Mouse (Mus musculus) midbrain, embryonic 16.5 days (tissue): Measurements from ENCODE around the gene Maff. TPM values are rescaled to one million over a fixed set of nuclear protein-coding genes. Genes with fewer than 3 reads are reported as not detected.
A peak's percentile ranks its signal among the peaks of the same experiment; 100 is the strongest.

Source experiments
- ATAC-seq: fragments of 200-750 bp; cut with Nextera tagmentation; 2 replicates; pipeline ENCODE4 v1.8.0; 2017; ENCODE audit warnings: moderate TSS enrichment
- H3K27ac ChIP-seq: fragments of 300-500 bp; sonication (generic); 2 replicates; pipeline ENCODE4 v1.5.1; 2014; ENCODE audit warnings: mild to moderate bottlenecking, low read length, mixed read lengths
- H3K27me3 ChIP-seq: fragments of 300-500 bp; sonication (generic); 2 replicates; pipeline ENCODE4 v1.6.1; 2014; ENCODE audit warnings: low read depth, low read length, mixed read lengths; ENCODE audit not compliant: control insufficient read depth, insufficient read depth
- H3K36me3 ChIP-seq: fragments of 300-500 bp; sonication (generic); 2 replicates; pipeline ENCODE4 v1.6.1; 2014; ENCODE audit warnings: mild to moderate bottlenecking, low read length, moderate library complexity, mixed read lengths; ENCODE audit not compliant: control insufficient read depth, insufficient read depth
- H3K4me1 ChIP-seq: fragments of 300-500 bp; sonication (generic); 2 replicates; pipeline ENCODE4 v1.6.1; 2014; ENCODE audit warnings: mild to moderate bottlenecking, low read length, mixed read lengths; ENCODE audit not compliant: control insufficient read depth, insufficient read depth
- H3K4me2 ChIP-seq: fragments of 300-500 bp; sonication (generic); 2 replicates; pipeline ENCODE4 v1.6.1; 2014; ENCODE audit warnings: mild to moderate bottlenecking, low read length, mixed read lengths
- H3K4me3 ChIP-seq: fragments of 300-500 bp; sonication (generic); 2 replicates; pipeline ENCODE4 v1.5.1; 2014; ENCODE audit warnings: low read depth, mild to moderate bottlenecking, low read length, moderate library complexity, mixed read lengths
- H3K9ac ChIP-seq: fragments of 300-500 bp; sonication (generic); 2 replicates; pipeline ENCODE4 v1.6.1; 2014; ENCODE audit warnings: low read depth, low read length, mixed read lengths
- H3K9me3 ChIP-seq: fragments of 300-500 bp; sonication (generic); replicated peaks from 2 replicates; pipeline ENCODE4 v1.6.1; 2014; ENCODE audit warnings: mild to moderate bottlenecking, low read length, mixed read lengths; ENCODE audit not compliant: control insufficient read depth, poor library complexity, severe bottlenecking
- WGBS: fragments of 180-500 bp; shearing (Covaris S2); extraction: QIAGEN DNeasy Blood & Tissue Kit; methylation state at CpG from one replicate; pipeline ENCODE4 v1.1.7; 2014; 5-methylcytosine and 5-hydroxymethylcytosine counted together
- polyA plus RNA-seq: library from polyadenylated mRNA; unstranded; fragments of >200 nt; fragmentation: Nextera tagmentation; extraction: Ambion mirVana; gene quantifications from 2 replicates; pipeline ENCODE4 v1.2.1, GENCODE M21; 2015

The Maff gene
- polyA plus RNA-seq, 1 experiment from 2014 or later, result 0.85 TPM

GRCm38 (mm10) chr15:79378608-79379007 lies 32.2 kb downstream of the Maff start:
- Histone ChIP-seq H3K9ac (no peak overlapping the region), H3K4me2 (no peak overlapping the region), H3K4me3 (no peak overlapping the region), H3K9me3 (no peaks in the 10 kb centered on the region), H3K27me3 (no peaks in the 10 kb centered on the region), H3K27ac (no peak overlapping the region), H3K4me1 (no peaks in the 10 kb centered on the region; the same call in 1 of the 2 replicates), H3K36me3 (peaks cover 17% of the 10 kb centered on the region)
- no peak for ATAC-seq
- WGBS, result 91% methylated on average over 10 of the region's 10 CpGs

DNA sequence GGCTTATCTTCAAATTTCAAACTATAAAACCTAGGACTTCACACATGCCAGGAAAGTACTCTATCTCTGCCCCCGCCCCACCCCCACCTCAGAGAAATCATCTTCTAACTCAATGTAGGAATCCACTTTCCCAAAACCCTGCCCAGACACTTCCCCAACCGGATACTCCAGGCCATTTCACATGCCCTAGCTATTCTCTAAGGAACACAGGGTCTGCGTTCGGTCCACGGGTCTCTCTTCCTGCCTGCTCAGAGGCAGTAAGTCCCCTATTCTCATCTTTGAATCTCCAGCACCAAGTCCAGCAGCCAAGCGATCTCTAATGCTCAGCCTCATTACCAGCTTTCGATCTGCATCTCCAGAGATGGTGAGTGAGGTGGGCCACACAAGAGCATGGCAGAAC lies 33.2 kb downstream of the Maff start:
- Histone ChIP-seq H3K4me2 (no peak overlapping the region), H3K9me3 (no peaks in the 10 kb centered on the region), H3K4me3 (no peak overlapping the region), H3K27me3 (no peaks in the 10 kb centered on the region), H3K9ac (no peak overlapping the region), H3K36me3 (peaks cover 17% of the 10 kb centered on the region), H3K27ac (no peak overlapping the region), H3K4me1 (no peaks in the 10 kb centered on the region; the same call in 1 of the 2 replicates)
- ATAC-seq, result no peak
- 89% methylated on average over 7 of the region's 7 CpGs for WGBS

DNA sequence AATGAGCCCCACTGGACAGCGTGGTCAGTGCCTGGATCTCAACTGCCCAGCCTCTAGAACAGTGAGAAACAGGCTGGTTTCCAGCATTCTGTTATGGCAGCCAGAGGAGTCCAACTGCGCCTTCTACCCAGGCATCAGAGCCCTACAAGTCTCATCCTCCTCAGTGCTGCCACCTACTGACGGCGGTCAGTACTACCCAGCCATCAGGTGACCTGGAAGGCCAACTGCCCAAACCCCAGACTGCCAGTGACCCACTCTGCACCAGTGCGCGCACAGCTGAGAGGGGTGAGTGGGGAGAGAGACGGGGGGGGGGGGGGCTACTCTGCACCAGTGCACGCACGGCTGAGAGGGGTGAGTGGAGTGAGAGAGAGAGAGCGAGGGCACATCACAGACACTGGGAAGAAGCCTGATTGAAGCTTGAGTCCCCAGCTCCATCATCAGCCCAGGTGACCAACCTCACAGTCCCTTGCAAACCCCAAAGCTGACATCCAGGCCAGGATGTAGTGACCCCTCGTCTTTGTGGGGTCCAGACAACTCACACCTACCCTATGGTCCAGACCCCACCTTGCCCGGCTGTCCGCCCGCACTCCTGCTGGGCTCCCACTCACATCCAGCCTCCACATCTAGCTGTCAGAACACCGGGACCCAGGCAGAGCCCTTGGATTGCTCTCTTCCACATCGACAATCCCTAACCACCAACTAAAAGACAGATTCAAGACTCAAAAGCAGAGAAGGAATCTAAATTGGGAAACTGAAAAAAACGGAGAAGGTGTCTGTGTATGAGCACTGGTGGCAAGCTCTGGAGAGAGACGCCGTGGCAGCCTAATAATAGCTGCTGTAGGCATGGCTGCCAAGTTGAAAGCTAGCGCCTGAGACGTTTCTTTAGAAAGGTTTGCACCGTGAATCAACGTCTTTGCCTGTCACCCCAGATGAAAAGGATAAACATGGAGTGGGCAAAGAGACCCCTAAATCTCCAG lies 34.3 kb downstream of the Maff start:
- no peak overlapping the region for H3K4me2 ChIP-seq
- H3K4me3 ChIP-seq, result no peak overlapping the region
- H3K9me3 ChIP-seq, result no peaks in the 10 kb centered on the region
- H3K27ac ChIP-seq, result peak overlapping the region; percentile 38; the same call in 1 of the 2 replicates
- WGBS, result 44% methylated on average over 23 of the region's 23 CpGs
- H3K36me3 ChIP-seq, result peaks cover 17% of the 10 kb centered on the region
- H3K4me1 ChIP-seq, result no peaks in the 10 kb centered on the region; the same call in 1 of the 2 replicates
- no peak for ATAC-seq
- H3K9ac ChIP-seq, result no peak overlapping the region
- H3K27me3 ChIP-seq, result no peaks in the 10 kb centered on the region

GRCm38 (mm10) chr15:79381644-79382043 lies 35.2 kb downstream of the Maff start:
- H3K4me2 ChIP-seq, result no peak overlapping the region
- H3K4me1 ChIP-seq, result no peaks in the 10 kb centered on the region; the same call in 1 of the 2 replicates
- no peak overlapping the region for H3K4me3 ChIP-seq
- no peaks in the 10 kb centered on the region for H3K9me3 ChIP-seq
- no peak for ATAC-seq
- H3K9ac ChIP-seq, result no peak overlapping the region
- no peak overlapping the region for H3K27ac ChIP-seq
- H3K27me3 ChIP-seq, result no peaks in the 10 kb centered on the region
- H3K36me3 ChIP-seq, result peaks cover 10% of the 10 kb centered on the region
- WGBS, result 87% methylated on average over 9 of the region's 9 CpGs

DNA sequence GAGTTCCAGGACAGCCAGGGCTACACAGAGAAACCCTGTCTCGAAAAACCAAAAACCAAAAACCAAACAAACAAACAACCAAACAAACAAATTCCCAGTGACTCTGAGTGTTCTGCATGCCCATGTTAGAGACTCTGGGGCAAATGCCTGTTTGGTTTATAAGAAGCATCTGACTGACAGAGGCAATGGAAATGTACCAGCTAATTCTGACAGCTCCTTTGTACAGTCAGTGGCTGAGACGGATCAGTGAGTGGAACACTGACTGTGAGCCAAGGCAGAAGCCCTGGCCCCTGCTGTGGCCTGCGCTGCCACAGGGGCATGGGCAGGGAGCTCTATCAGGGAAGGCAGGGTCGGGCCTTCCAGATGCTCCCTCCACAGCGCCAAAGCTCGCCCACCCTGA lies 40.7 kb downstream of the Maff start:
- no peak overlapping the region for H3K4me2 ChIP-seq
- no peaks in the 10 kb centered on the region for H3K27me3 ChIP-seq
- no peak for ATAC-seq
- H3K4me1 ChIP-seq, result peaks cover 5% of the 10 kb centered on the region; the same call in 1 of the 2 replicates
- H3K4me3 ChIP-seq, result no peak overlapping the region
- 65% methylated on average over 6 of the region's 6 CpGs for WGBS
- H3K9me3 ChIP-seq, result no peaks in the 10 kb centered on the region
- no peaks in the 10 kb centered on the region for H3K36me3 ChIP-seq
- H3K27ac ChIP-seq, result no peak overlapping the region
- H3K9ac ChIP-seq, result no peak overlapping the region

DNA sequence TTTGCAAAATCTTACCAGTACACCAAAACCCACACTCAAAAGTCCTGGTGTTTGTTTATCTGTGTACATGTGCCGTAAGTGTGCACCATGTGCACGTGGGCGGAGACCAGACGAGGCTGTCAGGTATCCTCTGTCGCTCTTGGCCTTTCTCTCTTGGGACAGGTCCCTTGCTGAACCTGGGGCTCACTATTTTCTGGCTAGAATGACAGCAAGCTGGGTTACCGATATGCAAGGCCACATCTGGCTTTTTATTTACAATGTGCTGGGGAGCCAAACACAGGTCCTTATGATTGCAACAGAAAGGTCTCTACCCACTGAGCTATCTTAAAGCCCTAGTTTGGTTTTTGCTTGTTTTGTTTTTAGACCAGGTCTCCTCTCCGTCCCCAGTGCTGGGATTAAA lies 41.2 kb downstream of the Maff start:
- Histone ChIP-seq H3K27ac (no peak overlapping the region), H3K4me3 (no peak overlapping the region), H3K4me1 (peaks cover 7% of the 10 kb centered on the region; the same call in 1 of the 2 replicates), H3K9me3 (no peaks in the 10 kb centered on the region), H3K9ac (no peak overlapping the region), H3K4me2 (no peak overlapping the region), H3K27me3 (no peaks in the 10 kb centered on the region), H3K36me3 (no peaks in the 10 kb centered on the region)
- WGBS, result 90% methylated on average over 7 of the region's 7 CpGs
- no peak for ATAC-seq

DNA sequence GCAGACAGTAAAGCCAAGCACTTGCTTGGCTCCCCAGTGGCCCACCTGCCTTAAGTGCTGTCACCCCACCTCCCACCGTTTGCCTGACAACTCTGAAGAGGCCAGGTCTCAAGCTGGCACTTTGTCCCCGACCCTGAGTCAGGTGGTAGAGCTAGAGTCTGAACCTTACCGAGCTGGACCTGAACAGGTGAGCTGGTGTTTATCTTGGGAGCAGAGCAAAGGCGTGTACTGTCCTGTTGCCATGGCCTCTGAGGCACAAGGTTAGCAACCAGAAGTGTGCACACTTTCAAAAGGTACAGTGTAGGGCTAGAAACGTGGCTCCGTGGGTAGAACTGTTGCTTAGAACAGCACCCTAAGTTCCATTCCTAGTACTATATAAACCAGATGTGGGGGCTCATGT lies 41.8 kb downstream of the Maff start:
- H3K4me2 ChIP-seq, result no peak overlapping the region
- H3K9me3 ChIP-seq, result no peaks in the 10 kb centered on the region
- no peak overlapping the region for H3K27ac ChIP-seq
- peaks cover 7% of the 10 kb centered on the region; the same call in 1 of the 2 replicates for H3K4me1 ChIP-seq
- 87% methylated on average over 6 of the region's 6 CpGs for WGBS
- no peak overlapping the region for H3K9ac ChIP-seq
- no peaks in the 10 kb centered on the region for H3K27me3 ChIP-seq
- no peak overlapping the region for H3K4me3 ChIP-seq
- H3K36me3 ChIP-seq, result no peaks in the 10 kb centered on the region
- ATAC-seq, result no peak

DNA sequence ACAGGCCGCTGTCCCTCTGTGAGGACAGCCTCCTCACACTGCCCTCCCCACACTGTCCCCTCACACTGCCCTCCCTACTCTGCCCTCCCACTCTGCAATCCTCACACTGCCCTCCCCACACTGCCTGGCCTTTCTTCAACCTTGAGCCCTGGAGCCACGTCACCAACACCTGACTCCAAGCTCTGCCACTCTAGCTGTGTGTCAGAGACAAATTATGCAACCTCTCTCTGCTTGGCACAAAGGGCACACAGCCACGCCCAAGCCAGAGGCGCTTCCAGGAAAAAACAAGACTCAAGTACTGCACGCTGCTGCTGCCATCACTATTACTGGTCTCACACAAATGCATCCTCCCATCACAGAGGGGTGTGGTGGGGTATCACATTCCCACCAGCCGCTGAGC lies 44.0 kb downstream of the Maff start:
- 89% methylated on average over 6 of the region's 6 CpGs for WGBS
- Histone ChIP-seq H3K9ac (no peak overlapping the region), H3K36me3 (no peaks in the 10 kb centered on the region), H3K4me1 (peaks cover 7% of the 10 kb centered on the region; the same call in 1 of the 2 replicates), H3K4me2 (no peak overlapping the region), H3K27ac (no peak overlapping the region), H3K9me3 (no peaks in the 10 kb centered on the region), H3K27me3 (no peaks in the 10 kb centered on the region), H3K4me3 (no peak overlapping the region)
- ATAC-seq, result no peak; the same call in 1 of the 2 replicates

DNA sequence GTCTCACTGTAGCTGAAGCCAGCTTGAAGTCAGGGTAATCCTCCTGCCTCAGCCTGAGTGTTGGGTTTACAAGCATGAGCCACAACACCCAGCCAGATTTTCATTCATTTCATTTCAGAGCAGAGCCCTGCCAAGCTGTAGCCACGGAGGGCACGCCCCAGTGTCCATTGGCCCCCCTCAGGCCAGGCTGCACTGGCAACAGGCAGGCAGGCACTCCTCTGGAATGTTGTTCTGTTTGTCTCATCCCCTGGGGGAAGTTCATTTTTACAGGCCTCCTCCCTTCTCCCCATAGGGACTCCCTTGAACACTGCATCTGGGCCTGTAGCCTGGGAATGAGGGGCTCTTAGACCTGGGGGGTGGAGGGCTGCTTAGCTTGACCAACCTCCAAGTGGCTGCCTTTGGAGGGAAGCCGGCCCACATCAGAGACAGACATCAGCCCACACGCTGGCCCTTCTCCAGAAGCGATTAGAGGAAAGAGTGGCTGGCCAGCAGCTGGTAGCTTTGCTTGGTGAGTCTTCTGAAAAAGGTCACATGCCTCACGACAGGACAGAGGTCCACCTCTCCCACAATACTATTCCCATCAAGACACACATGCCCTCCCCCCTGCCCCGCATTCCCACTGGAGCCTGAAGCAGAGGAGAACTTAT lies 45.1 kb downstream of the Maff start:
- no peaks in the 10 kb centered on the region for H3K27me3 ChIP-seq
- no peaks in the 10 kb centered on the region for H3K9me3 ChIP-seq
- 37% methylated on average over 7 of the region's 7 CpGs for WGBS
- H3K4me2 ChIP-seq, result no peak overlapping the region
- no peaks in the 10 kb centered on the region for H3K36me3 ChIP-seq
- H3K27ac ChIP-seq, result no peak overlapping the region
- H3K4me1 ChIP-seq, result peaks cover 7% of the 10 kb centered on the region; the same call in 1 of the 2 replicates
- ATAC-seq, result 0 out of 2 replicates have a peak, but pooled peaks have one; percentile 38
- H3K9ac ChIP-seq, result no peak overlapping the region
- no peak overlapping the region for H3K4me3 ChIP-seq
